Mouse (Mus musculus): Measurements from ENCODE around the gene Sgms1. TPM values are rescaled to one million over a fixed set of nuclear protein-coding genes. Genes with fewer than 3 reads are reported as not detected.

Gene Sgms1
- total RNA-seq (2021): 10 to 100 TPM; 55.3 to 63.9 TPM
- long read RNA-seq, experiment 1, transcript Sgms1-212 (6 exons, 3,262 nt): major isoform, 13 of 29 reads
- long read RNA-seq, experiment 1, transcript Sgms1-201 (10 exons, 3,665 nt): minor isoform, 6 of 29 reads
- long read RNA-seq, experiment 1, partial matches to known transcripts: 4 of 29 reads
- long read RNA-seq, experiment 1, other reads (novel, unspliced or antisense): 6 of 29 reads
- long read RNA-seq, experiment 2, transcript Sgms1-212 (6 exons, 3,262 nt): major isoform, 16 of 31 reads
- long read RNA-seq, experiment 2, partial matches to known transcripts: 4 of 31 reads
- long read RNA-seq, experiment 2, other reads (novel, unspliced or antisense): 7 of 31 reads

DNA sequence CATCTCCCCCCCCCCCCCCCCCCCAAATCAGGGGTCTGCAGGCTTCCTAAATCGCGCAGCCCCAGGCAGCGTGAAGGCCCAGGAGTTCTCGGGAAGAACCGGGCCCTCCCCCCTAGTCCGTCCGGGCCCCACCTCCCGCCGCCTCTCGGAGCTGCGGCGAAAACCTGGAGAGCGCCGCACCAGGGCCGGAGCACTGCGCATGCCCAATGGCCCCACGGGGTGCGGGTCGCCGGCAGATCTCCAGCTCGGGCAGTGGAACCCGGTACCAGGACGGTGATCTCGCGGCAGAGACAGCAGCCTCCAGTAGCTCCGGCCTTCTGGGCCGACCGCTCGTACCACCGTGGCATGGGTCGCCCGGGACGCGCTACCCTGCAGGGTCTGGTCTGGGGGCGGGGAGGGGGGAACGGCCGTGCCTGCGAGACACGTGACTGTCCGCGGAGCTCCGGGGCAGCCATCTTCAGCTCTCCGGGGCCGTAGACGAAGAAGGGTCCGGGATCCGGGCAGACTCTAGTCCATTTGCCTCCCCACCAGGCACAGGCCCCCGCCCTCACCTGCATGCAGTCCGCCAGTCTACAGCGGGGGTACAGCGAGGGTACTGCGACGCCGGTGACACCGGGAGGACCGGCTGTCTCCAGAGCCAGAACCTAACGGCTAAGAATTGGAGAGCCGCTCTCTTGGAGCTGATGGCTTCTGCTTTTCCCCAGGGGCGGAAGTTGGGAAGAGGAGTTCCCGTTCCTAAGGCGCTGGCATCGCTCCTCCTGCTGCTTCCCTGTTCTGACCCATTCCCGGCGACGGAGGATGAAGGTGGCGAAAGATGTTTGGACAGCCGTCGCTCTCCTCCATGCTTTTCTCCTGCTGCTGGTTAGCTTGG, at the start of gene Sgms1:
TSS of gene Sgms1 (minus strand) at position 714 of the 871 bp plus-strand sequence.
- DNase-seq: peak; percentile 93 to 94

DNA sequence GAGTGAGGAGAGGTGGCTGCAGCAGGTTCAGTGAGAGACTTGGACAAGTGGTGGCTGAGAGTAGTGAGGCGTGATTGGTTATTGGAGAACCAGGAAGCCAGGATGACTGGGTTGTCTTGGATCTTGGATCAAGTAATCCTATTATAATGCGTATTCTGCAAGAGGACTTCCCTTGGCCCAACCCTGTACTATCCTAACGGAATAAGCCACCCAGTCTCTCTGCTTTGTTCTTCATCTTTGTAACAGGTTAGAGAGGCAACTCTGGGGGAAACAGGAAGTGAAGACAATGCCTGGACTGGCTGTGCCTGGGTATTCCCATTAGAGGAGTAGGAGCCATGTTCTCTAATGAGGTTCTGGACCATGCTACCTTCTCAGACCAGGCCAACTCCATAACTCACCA, 36.3 kb upstream of the Sgms1 start:
- no peak for DNase-seq

DNA sequence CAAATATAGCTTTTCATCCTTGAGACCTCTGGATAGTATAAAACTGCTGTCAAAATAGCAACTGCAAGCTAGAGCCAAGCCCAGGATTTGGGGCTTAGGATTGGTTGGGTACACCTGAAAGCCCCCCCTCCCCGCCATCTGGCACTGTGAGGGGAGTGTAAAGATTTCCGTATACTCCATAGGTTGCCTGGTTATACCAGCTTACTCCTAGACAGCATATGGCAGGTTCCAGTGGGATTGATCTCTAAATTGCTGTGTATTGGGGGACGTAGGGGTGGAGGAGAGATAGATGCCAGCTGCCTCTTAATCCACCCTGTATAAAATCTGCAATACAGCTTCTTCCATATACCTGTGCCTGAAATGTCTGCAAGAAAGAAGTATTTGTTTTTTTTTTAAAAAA, 35.2 kb upstream of the Sgms1 start:
- no peak for DNase-seq

DNA sequence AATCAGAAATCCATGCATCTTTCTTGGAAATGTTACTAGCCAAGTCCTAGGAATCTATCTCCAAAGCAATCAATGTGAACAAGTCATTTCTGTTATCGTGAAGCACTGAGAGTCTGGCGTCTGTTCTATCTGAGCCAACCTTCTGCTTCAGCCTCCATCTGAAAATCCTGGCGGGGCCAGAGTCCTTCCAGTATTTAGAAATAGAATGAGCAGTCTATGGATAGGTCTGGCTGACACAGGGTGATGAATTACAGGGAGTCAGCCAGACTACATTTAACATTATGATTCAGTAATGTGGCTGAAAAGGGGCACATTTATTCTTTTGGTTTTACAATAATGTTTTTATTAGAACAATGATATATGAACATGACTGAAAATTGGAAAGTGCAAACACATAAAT, 29.6 kb upstream of the Sgms1 start:
- no peak for DNase-seq

DNA sequence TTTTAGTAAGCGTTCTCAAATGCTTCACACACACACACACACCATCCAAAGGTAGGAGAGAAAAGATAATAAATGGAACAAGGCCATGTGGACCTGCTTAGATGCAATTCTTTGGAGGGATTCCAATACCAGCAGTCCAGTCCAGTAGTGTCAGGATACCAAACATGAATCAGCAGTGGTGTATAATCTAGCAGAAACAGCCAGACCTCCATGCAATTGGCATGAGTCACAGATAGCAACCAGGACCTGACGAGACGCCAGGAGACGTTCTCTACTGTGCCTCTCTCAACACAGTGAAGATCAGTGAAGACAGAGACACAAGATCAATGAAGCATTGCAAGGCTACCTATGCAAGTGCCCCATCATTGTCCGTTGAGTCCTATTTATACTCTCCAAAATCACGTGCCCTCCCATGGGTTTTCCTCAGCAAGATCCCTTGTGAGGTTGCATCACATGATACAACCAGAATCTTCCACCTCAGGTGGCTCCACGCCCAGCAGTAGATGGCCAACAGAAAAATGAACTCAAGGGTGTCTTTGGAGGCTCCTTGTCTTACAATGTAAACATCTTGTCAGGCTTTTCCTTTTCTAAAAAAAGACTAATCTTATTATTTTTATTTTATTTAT, 27.3 kb upstream of the Sgms1 start:
- no peak for DNase-seq

DNA sequence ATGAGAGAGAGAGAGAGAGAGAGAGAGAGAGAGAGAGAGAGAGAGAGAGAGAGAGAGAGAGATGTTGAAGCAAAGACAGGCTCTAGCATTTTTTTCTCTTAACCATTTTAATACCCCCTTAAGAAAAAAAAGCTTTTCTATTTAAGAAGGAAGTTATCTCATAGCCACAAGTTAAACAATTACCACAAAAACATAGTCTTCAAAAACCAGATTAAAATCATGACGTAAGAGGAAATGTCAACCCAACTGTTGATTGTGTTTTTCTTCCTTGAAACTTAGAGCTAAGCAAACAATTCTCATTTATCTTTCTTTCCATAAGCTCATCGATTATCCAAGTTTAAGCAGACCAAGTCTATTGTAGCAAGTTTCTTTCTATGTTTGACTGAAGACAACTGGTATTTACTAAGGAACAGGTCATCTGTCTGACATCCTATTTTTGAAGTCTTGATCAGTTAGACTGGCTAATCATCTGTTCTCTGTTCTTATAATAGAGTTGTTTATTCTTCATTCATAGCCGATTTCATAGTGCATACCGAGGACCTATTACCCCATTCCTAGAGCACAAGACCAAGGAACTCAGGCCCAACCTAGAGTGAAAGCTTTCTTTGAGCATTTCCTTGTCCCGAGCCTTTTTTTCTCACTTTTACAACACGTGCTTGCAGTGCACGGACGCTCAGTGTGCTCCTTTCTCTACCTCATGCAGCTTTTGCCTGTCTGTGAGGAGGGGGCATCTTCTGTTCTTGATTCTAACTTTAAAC, 20.3 kb upstream of the Sgms1 start:
- no peak for DNase-seq

DNA sequence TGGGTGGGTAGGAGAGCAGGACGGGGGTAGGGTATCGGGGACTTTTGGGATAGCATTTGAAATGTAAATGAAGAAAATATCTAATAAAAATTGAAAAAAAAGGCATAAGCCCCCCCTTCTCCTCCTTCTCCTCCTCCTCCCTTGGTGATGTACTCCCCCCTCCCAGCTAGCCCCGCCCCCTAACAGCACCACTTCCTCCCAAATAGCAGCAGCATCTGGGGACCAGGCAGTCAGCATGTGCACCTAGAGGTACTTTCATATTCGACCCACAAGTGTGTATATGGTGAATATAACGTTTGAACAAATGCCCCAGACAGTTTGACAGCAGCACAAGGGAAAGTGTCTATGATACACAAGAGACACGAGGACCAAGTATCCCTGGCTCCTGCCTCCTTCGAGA, 17.2 kb upstream of the Sgms1 start:
- no peak for DNase-seq

DNA sequence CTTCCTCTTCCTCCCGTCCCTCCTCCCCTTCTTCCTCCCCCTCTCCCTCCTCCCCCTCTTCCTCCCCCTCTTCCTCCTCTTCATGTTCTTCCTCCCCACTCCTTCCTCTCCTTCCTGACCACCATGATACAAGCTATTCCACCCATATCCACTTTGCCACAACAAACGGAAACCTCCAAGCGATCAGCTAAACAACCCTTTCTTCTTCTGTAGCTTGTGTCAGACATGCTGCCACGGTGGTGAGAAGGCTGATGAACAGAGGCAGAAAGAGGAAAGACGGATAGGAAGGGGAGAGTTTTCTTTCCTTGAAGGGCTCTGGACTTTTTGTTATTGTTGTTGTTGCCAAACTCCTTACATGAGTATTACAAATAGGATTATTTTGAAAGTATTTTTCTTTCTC, 14.9 kb upstream of the Sgms1 start:
- DNase-seq: no peak

DNA sequence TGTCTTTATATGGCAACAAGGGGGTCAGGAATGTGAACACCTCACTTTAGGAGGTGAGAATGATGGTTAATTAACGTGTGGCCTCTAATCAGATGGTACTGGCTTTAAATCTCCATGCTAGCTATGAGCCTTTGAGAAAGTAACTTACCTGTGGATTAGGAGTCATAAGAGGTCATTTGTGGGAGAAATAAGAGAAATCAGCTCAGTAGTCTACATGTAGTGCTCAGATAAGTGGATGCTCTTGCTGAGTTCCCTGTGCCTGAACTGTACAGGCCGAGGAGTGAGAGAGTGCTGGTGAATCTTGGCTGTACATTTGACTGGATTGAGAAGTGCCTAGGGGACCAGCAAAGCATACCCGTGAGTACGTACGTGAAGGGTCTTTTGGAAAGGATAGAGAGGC, 14.3 kb upstream of the Sgms1 start:
- no peak for DNase-seq

DNA sequence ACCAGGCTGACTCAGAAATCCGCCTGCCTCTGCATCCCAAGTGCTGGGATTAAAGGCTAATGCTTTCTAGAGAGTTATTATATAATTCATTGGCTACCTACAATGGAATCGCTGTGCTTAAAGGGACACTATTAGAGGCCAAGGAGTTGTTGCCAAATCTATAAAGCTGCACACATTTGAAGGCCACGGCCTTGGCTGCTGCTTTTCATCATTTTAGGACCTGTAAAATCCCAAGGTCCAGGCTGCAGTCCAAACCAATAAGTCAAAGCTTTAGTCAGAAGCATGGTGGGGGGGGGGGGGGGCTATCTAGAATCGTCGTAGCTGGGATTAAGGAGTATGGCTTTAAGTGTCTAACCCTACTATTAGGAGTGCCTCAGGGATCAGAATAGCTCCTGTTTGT, 9.0 kb upstream of the Sgms1 start:
- no peak for DNase-seq

DNA sequence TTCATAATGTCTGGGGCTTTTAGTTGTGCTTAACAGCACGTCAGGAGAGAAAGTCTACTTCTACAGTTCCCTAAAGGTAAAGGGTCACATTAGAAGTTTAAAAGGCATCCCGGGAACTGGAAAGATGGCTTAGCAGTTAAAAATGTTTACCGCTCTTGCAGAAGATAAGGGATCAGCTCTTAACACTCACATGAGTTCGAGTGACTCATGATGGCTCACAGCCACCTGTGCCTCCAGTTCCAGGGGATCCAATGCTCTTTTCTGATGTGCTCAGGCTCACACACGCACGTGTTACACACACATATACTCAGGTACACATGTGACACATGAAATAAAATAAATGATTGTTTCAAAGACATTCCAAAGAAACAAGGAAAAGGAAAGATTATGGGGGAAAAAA, 6.8 kb upstream of the Sgms1 start:
- DNase-seq: no peak

DNA sequence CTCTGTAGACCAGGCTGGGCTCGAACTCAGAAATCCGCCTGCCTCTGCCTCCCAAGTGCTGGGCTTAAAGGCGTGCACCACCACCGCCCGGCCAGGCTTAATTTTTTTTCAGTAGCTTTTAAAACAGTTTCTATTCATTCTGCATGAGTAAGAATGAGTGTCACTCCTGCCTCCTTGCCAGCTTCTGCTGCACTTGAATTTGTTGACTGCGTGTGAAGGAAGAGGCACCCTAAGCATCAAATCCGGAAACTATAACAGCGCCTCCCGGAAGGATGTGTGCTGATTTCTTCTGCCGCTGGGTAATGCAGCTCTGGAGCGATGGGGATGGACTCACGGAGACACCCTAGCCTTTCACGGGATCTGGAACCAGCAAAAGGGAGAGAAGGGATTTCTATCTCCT, 5.3 kb upstream of the Sgms1 start:
- no peak for DNase-seq

DNA sequence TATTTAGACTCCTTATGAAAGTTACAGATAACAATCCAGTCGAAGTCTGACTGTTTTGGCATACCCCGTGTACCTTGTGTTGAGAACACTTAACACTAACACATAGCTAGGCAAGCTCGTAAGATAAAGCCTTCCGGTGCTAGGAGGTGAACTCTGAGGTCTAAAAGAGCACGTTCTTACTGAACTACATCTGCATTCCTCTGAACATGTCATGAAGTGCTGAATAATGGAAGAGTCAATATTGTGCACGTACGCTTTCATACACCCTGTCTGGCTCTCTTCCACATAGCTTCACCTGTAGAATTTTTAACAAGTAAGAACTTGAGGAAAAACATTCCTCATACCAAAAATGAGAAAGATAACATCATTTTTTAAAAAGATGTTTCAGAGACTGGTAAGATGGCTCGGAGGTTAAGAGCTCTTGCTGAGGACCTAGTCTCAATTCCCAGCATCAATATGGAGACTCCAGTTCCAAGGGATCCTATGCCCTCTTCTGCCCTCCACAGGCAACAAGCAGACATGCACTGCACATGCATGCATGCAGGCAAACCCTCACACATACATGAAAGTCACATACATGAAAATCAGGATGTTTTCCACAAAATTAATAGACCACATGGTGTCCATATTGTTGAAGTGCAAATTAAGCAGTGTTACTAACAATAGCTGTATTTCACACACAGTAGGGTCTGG, 4.4 kb upstream of the Sgms1 start:
- DNase-seq: no peak

DNA sequence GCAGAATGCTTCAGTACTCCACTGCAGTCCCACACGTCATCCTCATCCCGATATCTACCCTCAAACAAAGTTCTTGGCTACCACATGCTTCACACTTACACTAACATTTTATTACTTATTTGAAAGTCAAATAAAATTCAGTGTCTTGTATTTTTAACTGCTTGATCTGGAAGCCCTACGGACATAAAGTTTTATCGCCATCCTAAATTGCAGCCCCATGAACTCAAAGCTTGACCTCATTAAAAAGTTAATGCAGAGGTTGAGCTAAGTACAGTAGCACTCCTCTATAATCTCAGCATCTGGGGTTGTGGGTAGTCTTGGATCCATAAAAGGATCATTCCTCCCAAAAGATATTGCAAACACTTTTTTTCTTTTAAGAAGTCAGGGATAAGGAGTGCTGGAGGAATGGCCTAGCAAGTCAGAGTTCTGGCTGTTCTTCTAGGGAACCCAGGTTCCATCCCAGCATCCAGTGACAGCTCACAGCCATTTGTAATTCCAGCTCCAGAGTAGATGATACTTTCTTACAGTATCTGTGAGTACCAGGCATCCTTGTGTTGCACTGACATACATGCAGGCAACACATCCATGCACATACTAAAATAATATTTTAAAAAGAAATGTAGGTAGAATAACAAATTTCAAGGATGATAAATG, 3.7 kb upstream of the Sgms1 start:
- DNase-seq: no peak

DNA sequence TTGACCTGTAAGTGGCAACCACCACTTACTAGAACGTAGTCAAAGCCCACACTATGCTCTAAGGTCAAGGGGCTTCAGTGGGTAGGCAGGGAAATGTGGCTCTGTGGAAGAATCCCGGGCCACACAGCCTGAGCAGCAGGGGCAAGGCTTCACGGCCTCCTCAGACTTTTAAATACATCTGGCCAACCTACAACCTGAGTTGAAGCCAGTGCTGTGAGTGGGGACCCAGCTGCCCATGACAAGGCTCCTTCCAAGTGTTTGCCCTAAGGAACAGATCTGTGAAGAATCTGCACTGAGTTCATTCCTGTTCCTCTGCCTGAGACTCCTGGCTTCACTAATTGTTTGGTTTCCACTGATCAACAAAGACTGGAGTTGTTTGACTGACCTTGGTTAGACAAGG, 1.9 kb upstream of the Sgms1 start:
- DNase-seq: no peak

DNA sequence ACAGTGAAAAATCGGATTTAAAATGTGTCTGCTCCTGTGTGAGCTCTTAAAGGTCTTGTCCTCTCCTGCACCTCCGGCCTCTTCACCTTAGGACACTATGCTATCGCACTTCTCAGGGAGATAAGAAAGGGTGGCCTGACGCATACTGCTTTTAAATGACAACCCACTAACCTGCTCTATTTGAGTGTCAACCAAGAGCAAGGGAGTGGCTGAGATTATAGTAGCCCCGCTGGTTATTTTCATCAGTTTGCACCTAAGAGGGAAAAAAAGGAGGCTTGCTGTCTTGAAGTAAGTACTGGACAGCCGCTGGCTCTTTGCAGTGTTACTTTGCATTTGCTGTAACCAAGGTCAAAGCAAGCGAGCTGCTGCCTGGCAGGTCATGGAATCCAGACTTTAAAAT, 602 bp upstream of the Sgms1 start:
- DNase-seq: no peak

DNA sequence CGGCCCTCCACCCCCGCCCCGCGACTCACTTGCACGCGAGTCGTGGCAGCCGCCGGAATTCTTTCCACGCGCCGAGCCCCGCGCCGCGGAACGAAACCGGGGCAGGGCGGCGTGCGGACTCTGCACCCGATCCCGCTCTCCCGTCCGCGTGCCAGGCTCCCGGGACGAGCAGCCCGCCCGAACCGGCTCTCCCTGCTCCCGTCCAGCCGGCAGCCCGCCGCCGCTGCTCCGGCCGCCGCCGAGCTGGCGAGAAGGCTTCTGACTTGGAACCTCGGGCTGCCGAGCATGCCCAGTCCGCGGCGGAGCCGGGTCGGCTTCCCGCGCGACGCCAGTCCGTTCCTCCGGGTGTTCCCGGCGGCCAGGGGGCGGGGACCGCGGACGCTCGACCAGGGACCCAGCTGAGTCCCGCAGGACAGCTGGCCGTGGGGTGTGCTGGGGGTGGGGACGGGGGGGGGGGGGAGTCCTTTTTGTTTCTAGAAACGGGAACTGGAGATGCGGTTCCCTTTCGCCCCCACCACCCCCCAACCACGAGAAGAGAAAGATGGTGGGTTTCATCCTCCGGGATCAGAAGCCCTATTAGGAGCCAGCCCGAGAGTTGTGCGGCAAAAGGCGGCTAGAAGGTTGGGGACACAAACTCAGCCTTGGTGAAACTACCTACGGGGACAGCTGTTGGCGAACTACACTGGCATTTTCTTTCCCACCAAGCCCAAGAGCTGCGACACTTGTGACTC, 1.2 kb downstream of the Sgms1 start:
- peak; percentile 95 to 97 for DNase-seq

DNA sequence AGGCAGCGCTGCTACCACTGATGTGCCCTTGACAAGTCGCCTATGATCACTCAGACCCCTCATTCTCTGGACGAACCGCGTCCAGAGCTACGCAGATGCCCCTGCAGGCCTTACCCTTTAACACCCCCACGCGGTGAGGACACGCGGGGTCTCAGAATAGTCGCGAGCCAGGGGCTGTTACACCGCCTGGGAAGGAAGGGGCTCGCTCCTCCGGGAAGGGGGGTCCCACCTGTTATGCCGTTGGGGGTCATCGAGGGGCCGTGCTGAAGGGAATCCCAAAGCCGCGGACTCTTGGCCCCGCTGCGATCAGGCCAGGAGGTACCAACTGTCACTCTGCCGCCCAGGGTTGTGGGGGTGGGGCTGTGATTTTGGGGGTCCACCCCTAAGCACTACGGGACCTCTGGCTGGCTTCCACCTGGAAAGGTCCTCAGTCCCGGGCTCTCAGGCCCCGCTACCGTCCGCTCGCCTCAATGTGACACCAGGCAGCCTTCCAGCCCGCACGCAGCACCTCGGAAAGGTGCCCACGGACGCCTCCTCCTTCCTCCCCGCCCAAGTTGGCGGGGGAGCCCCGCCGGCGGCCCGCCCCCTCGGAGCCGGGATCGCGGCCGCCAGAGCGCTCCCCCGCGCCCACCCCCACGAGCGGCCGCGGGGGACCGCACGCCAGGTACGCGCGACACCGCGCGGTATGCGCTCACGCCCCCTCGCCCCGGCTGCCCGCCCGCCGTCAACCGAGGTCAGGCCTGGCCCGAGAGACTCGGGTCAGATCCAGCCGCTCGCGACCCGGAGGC, 1.9 kb downstream of the Sgms1 start:
- DNase-seq: peak; percentile 68 to 80

DNA sequence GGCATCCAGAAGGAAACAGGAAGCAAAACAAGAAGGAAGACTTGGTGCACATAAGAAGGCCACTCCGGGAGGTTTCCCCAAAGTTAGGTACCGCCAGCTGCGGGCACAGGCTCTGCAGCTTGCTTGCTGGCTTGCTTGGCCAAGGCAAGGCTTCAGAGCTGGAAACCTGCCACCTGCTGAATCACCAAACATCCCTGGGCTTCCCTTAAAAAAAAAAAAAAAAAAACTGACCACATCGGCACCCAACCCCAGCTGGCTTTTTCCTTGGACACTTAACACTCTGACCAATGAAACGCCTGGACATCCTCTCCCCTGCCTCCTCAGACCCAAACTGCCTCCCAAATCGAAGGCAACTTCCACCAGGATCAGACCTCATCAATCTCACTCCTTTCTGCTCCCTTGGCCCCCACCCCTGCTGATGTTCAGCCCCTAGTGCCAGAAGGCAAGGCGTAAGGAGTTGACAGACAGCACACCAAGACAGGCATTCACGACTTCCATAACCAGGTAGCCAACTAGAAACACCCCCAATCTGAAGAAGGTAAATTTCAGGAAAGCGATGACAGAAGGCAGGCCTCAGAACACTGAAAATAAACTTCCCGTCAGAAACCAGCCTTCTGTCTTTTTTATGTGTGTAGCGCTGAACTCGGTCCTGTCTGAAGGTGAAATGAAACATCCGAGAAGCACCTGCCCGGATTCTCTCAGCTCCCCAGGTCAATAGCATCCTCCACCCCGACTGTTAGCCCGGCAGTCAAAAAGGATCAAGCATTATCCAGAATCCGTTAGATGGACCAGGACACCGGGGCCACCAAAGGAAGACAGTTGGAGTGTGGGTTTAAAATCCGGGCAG, 2.7 kb downstream of the Sgms1 start:
- peak; percentile 87 to 89 for DNase-seq

All from heart, adult 18-20 months (tissue).